ENCODE assay signal across 8 mouse cellular contexts in genomic region chr9:66505141-66505917, GRCm38 (mm10). TPM values are rescaled to one million over a fixed set of nuclear protein-coding genes. Genes with fewer than 3 reads are reported as not detected.
DNase-seq lines count a peak whose midpoint lies in the region; ATAC-seq and TF ChIP-seq lines count a peak whose summit lies in the region.

No protein-coding gene starts in this region.

- H3K4me1 ChIP-seq in embryonic facial prominence, embryonic 10.5 days: peaks cover 20% of the 10 kb centered on the region
- H3K4me1 ChIP-seq in intestine, postnatal 0 days (replicated peaks; ENCODE audit: control insufficient read depth, insufficient read depth, low read length): no peaks in the 10 kb centered on the region
- H3K4me1 ChIP-seq in stomach, embryonic 14.5 days (ENCODE audit: control insufficient read depth, insufficient read depth, low read length): no peaks in the 10 kb centered on the region

- no peak overlapping the region for H3K4me3 ChIP-seq in embryonic facial prominence, embryonic 10.5 days
- H3K4me3 ChIP-seq in intestine, postnatal 0 days (ENCODE audit: low read depth, low read length): no peak overlapping the region
- no peak overlapping the region for H3K4me3 ChIP-seq in stomach, embryonic 14.5 days (ENCODE audit: low read depth, low read length)

- WGBS in embryonic facial prominence, embryonic 10.5 days: 77% methylated on average over 9 of the region's 9 CpGs
- 66% methylated on average over 9 of the region's 9 CpGs for WGBS in intestine, postnatal 0 days
- WGBS in stomach, embryonic 14.5 days: 82% methylated on average over 9 of the region's 9 CpGs

- H3K36me3 ChIP-seq in embryonic facial prominence, embryonic 10.5 days (replicated peaks): peaks cover 96% of the 10 kb centered on the region
- peaks cover 66% of the 10 kb centered on the region for H3K36me3 ChIP-seq in intestine, postnatal 0 days (ENCODE audit: control insufficient read depth, insufficient read depth)
- H3K36me3 ChIP-seq in stomach, embryonic 14.5 days (ENCODE audit: control insufficient read depth, insufficient read depth, low read length): peaks cover 41% of the 10 kb centered on the region

- no peak overlapping the region for H3K9ac ChIP-seq in intestine, postnatal 0 days (ENCODE audit: low read depth, low read length)
- no peak overlapping the region for H3K9ac ChIP-seq in stomach, embryonic 14.5 days (replicated peaks; ENCODE audit: low read depth, low read length)

- peak; percentile 50; the same call in 1 of the 2 replicates for ATAC-seq in intestine, postnatal 0 days
- peak; percentile 28; the same call in 1 of the 2 replicates for ATAC-seq in stomach, embryonic 14.5 days (ENCODE audit: insufficient number of reproducible peaks, insufficient read depth, low FRiP score, low read depth)

- no peaks in the 10 kb centered on the region for H3K27me3 ChIP-seq in embryonic facial prominence, embryonic 10.5 days (replicated peaks; ENCODE audit: low read depth, poor library complexity, severe bottlenecking)
- H3K27me3 ChIP-seq in intestine, postnatal 0 days (replicated peaks; ENCODE audit: control insufficient read depth, insufficient read depth, low read length): no peaks in the 10 kb centered on the region
- no peaks in the 10 kb centered on the region for H3K27me3 ChIP-seq in stomach, embryonic 14.5 days (ENCODE audit: control insufficient read depth, insufficient read depth, low read length)

- H3K4me2 ChIP-seq in intestine, postnatal 0 days (replicated peaks; ENCODE audit: low read depth): no peak overlapping the region
- H3K4me2 ChIP-seq in stomach, embryonic 14.5 days (replicated peaks; ENCODE audit: low read depth, low read length): no peak overlapping the region

- no peaks in the 10 kb centered on the region for H3K9me3 ChIP-seq in embryonic facial prominence, embryonic 10.5 days
- H3K9me3 ChIP-seq in intestine, postnatal 0 days (ENCODE audit: control insufficient read depth): no peaks in the 10 kb centered on the region
- no peaks in the 10 kb centered on the region for H3K9me3 ChIP-seq in stomach, embryonic 14.5 days (ENCODE audit: control insufficient read depth, low read depth, low read length)

- TF ChIP-seq CTCF in intestine, postnatal 0 days (IDR thresholded peaks at IDR 0.05; ENCODE audit: low read depth): no peak

- 0 out of 2 replicates have a peak overlapping the region, but pooled peaks have one; percentile 0 for H3K27ac ChIP-seq in embryonic facial prominence, embryonic 10.5 days (replicated peaks)
- H3K27ac ChIP-seq in intestine, postnatal 0 days (ENCODE audit: low read depth, low read length): no peak overlapping the region
- H3K27ac ChIP-seq in stomach, embryonic 14.5 days (ENCODE audit: low read length): no peak overlapping the region

- DNase-seq in kidney, postnatal 36 days: peak; percentile 20 to 26
- no peak for DNase-seq in kidney, adult 18-20 months
- DNase-seq in embryonic facial prominence, embryonic 10.5 days (ENCODE audit: low spot score): no peak
- no peak for DNase-seq in right cerebral cortex, adult 18-20 months
- DNase-seq in cerebellum, postnatal 4 days (ENCODE audit: low spot score in 2 of 2): no peak
- DNase-seq in urinary bladder, postnatal 14 days (ENCODE audit: low spot score): no peak

RNA-seq across cellular contexts. Expression of gene Fbxl22, which starts 9.1 kb away (rescaled TPM):
- polyA plus RNA-seq in embryonic facial prominence, embryonic 10.5 days (2016; fragmentation: Nextera tagmentation; extraction: Ambion mirVana): 1.3 and 1.4 TPM in 2 replicates
- polyA plus RNA-seq in intestine, postnatal 0 days (2015; fragmentation: Nextera tagmentation; extraction: Ambion mirVana): 12.9 and 15.4 TPM in 2 replicates
- 20.7 and 21.5 TPM in 2 replicates for polyA plus RNA-seq in stomach, embryonic 14.5 days (2014; fragmentation: Nextera tagmentation; extraction: Ambion mirVana)

Comparison
In these comparisons a context has a peak if more than half of its experiments do, and no peak if none do; other contexts are left out.
1. DNase-seq: peak in kidney, postnatal 36 days (2 of 2); none in kidney, adult 18-20 months (single experiment), embryonic facial prominence, embryonic 10.5 days (single experiment), right cerebral cortex, adult 18-20 months (single experiment), cerebellum, postnatal 4 days (0 of 2) and urinary bladder, postnatal 14 days (single experiment).